Mouse (Mus musculus) limb, embryonic 14.5 days (tissue): ENCODE measurements around the gene Teddm2. TPM values are rescaled to one million over a fixed set of nuclear protein-coding genes. Genes with fewer than 3 reads are reported as not detected.

Experiments used
- ATAC-seq: fragments of 200-750 bp; cut with Nextera tagmentation; 2 replicates; pipeline ENCODE4 v1.8.0; 2017; ENCODE audit warnings: low read depth, moderate number of reproducible peaks, moderate TSS enrichment; ENCODE audit not compliant: low FRiP score
- DNase-seq: peaks from one replicate; pipeline ENCODE4 v3.0.0-alpha.2; 2015; ENCODE audit warnings: low spot score
- H3K27ac ChIP-seq: fragments of 300-500 bp; sonication (generic); replicated peaks from 2 replicates; pipeline ENCODE4 v1.5.1; 2014; ENCODE audit warnings: low read depth, mild to moderate bottlenecking, low read length, moderate library complexity, mixed read lengths
- H3K27me3 ChIP-seq: fragments of 300-500 bp; sonication (generic); 2 replicates; pipeline ENCODE4 v1.6.1; 2014; ENCODE audit warnings: low read length, mixed read lengths; ENCODE audit not compliant: control insufficient read depth, insufficient read depth
- H3K36me3 ChIP-seq: fragments of 300-500 bp; sonication (generic); 2 replicates; pipeline ENCODE4 v1.6.1; 2014; ENCODE audit warnings: mild to moderate bottlenecking, low read length, moderate library complexity, mixed read lengths; ENCODE audit not compliant: control insufficient read depth, insufficient read depth
- H3K4me1 ChIP-seq: fragments of 300-500 bp; sonication (generic); 2 replicates; pipeline ENCODE4 v1.6.1; 2014; ENCODE audit warnings: antibody characterized with exemption, low read length, mixed read lengths; ENCODE audit not compliant: control insufficient read depth, insufficient read depth
- H3K4me2 ChIP-seq: fragments of 300-500 bp; sonication (generic); replicated peaks from 2 replicates; pipeline ENCODE4 v1.6.1; 2014; ENCODE audit warnings: low read depth, mild to moderate bottlenecking, low read length, moderate library complexity; ENCODE audit not compliant: severe bottlenecking
- H3K4me3 ChIP-seq: fragments of 300-500 bp; sonication (generic); replicated peaks from 2 replicates; pipeline ENCODE4 v1.5.1; 2014; ENCODE audit warnings: low read length
- H3K9ac ChIP-seq: fragments of 300-500 bp; sonication (generic); 2 replicates; pipeline ENCODE4 v1.6.1; 2014; ENCODE audit warnings: mild to moderate bottlenecking, low read depth, low read length, moderate library complexity; ENCODE audit not compliant: severe bottlenecking
- H3K9me3 ChIP-seq: fragments of 300-500 bp; sonication (generic); 2 replicates; pipeline ENCODE4 v1.6.1; 2016; ENCODE audit warnings: low read length; ENCODE audit not compliant: control insufficient read depth
- POLR2A ChIP-seq: fragments of 200-500 bp; IDR thresholded peaks from 2 replicates; pipeline ENCODE4 v1.8.0; 2012; ENCODE audit warnings: inconsistent platforms, mild to moderate bottlenecking, moderate library complexity, borderline replicate concordance; ENCODE audit not compliant: insufficient read depth, insufficient read length; ENCODE audit errors: extremely low read depth
- WGBS: fragments of 180-500 bp; shearing (Covaris S2); extraction: QIAGEN DNeasy Blood & Tissue Kit; methylation state at CpG from one replicate; pipeline ENCODE4 v1.1.7; 2014; 5-methylcytosine and 5-hydroxymethylcytosine counted together
- polyA plus RNA-seq, 2 experiments: library from polyadenylated mRNA; depleted of rRNA in 1 of 2; stranded (reverse) in 1 of 2; unstranded in 1 of 2; fragments of >200 nt; fragmentation: Nextera tagmentation in 1 of 2; extraction: Ambion mirVana in 1 of 2; gene quantifications; 2 replicates each; pipeline versions ENCODE4 v1.2.1 to v1.2.3; 2012 to 2014

Gene Teddm2
- polyA plus RNA-seq (2012; rRNA removed) (0.24 and 0.58 TPM in 2 replicates), polyA plus RNA-seq (2014; fragmentation: Nextera tagmentation; extraction: Ambion mirVana) (0.54 and 0.62 TPM in 2 replicates)

GRCm38 (mm10) chr1:153899731-153900380 is at the start of gene Teddm2, which contains the start of gene Glul:
TSS of gene Teddm2 (minus strand) at chr1:153900228.
TSS of gene Glul (plus strand) at chr1:153899944.
- TF ChIP-seq POLR2A: peak; percentile 96; the same call in 1 of the 2 replicates
- Histone ChIP-seq H3K27me3 (no peaks in the 10 kb centered on the region), H3K9me3 (no peaks in the 10 kb centered on the region), H3K27ac (peak within 1 kb of the TSS; percentile 90), H3K4me3 (peak within 1 kb of the TSS; percentile 81), H3K4me1 (0 out of 2 replicates have a peak, but pooled peaks cover 2% of the 10 kb centered on the region), H3K9ac (peak within 1 kb of the TSS; percentile 85), H3K36me3 (peaks cover 22% of the 10 kb centered on the region), H3K4me2 (peak within 1 kb of the TSS; percentile 60)
- under 1% methylated on average over 40 of the region's 51 CpGs for WGBS
- DNase-seq (peak; percentile 97), ATAC-seq (peak; percentile 96)

DNA sequence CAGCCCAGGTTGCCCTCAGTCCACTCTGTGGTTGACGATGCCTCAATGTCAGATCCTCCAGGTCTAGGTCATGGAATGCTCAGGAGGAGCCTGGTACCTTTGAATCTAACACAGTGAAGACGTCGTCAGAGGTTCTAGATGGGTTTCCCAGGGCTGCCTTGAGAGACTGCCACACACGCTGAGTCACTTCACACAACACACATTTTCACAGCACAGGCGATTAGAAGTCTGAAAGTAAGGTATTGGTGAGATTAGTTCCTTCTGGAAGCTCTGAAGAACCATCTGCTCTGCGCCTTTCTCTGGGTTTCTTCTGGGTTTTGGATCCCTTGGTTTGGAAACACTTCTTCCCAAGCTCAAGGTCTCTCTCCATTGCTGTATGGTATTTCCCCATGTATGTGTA is 47.8 kb upstream of the Teddm2 start:
- no peak overlapping the region for H3K4me3 ChIP-seq
- H3K36me3 ChIP-seq: no peaks in the 10 kb centered on the region
- ATAC-seq: no peak
- WGBS: 91% methylated on average over 6 of the region's 6 CpGs
- no peaks in the 10 kb centered on the region for H3K9me3 ChIP-seq
- H3K9ac ChIP-seq: no peak overlapping the region
- H3K27me3 ChIP-seq: no peaks in the 10 kb centered on the region
- no peaks in the 10 kb centered on the region for H3K4me1 ChIP-seq
- DNase-seq: no peak
- TF ChIP-seq POLR2A: no peak
- H3K4me2 ChIP-seq: no peak overlapping the region
- no peak overlapping the region for H3K27ac ChIP-seq

DNA sequence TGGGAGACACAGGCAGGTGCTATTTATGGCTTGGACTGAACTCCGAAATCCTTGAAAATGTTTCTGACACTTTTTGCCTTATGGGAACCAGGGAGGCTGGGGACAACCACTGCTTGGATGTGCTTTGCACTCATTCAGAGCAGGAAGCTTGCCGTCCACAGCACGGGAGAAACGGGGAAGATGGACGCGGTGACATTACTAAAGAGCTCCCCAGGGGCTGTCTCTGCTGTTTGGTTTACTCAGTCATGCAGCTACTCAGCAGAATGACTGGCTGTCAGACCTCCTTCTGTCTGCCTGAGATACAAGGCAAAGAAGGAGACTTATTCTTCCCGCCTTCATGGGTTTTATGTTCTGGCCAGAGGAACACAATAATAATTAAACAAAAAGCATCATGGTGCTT is 46.9 kb upstream of the Teddm2 start:
- ATAC-seq: no peak
- H3K4me2 ChIP-seq: no peak overlapping the region
- no peaks in the 10 kb centered on the region for H3K27me3 ChIP-seq
- H3K9me3 ChIP-seq: no peaks in the 10 kb centered on the region
- TF ChIP-seq POLR2A: no peak
- no peak for DNase-seq
- no peak overlapping the region for H3K27ac ChIP-seq
- H3K4me3 ChIP-seq: no peak overlapping the region
- 68% methylated on average over 7 of the region's 7 CpGs for WGBS
- no peaks in the 10 kb centered on the region for H3K36me3 ChIP-seq
- H3K9ac ChIP-seq: no peak overlapping the region
- H3K4me1 ChIP-seq: no peaks in the 10 kb centered on the region

DNA sequence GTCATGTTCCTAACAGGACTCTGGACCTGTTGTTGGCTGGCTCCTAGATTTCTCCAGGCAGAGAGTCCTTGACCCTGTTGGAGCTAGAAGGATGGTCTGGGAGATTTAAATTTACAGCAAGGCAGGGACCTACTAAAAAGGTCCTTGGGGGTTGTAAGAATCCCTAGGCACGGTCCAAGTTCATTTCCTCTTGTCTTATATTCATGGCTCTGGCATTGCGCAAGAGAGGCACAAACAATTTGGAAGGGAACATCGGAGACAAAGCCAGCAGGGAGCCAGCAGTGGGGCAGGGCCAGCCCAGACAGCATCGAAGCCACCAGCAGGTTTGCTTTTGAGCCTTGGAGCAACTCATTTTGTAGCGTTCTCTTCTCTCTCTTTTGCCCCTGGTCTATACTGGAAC is 45.2 kb upstream of the Teddm2 start:
- no peak overlapping the region for H3K4me3 ChIP-seq
- H3K27ac ChIP-seq: no peak overlapping the region
- no peak for TF ChIP-seq POLR2A
- H3K9ac ChIP-seq: no peak overlapping the region
- H3K4me1 ChIP-seq: no peaks in the 10 kb centered on the region
- WGBS: 80% methylated on average over 5 of the region's 5 CpGs
- H3K36me3 ChIP-seq: no peaks in the 10 kb centered on the region
- DNase-seq (no peak), ATAC-seq (no peak)
- no peaks in the 10 kb centered on the region for H3K27me3 ChIP-seq
- H3K9me3 ChIP-seq: no peaks in the 10 kb centered on the region
- H3K4me2 ChIP-seq: no peak overlapping the region

DNA sequence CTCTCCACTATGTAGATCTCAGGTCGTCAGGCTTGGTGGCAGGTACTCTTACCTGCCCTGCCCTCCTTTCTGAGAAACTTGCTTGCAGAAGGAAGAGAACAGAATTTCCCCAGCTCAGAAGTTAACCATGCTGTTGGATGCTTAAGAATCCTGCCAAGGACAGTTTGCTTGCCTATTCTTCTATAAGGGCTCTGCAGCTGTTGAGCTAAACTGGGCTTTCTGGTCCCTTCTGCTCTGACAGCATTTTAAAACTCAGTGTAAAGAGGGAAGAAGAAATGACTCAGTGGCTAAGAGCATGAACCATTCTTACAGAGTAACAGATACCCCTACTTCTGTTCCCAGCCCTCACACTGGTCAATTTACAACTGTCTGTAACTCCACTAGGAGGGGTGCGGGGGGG is 41.0 kb upstream of the Teddm2 start:
- H3K4me3 ChIP-seq: no peak overlapping the region
- no peak overlapping the region for H3K9ac ChIP-seq
- H3K27me3 ChIP-seq: no peaks in the 10 kb centered on the region
- H3K4me1 ChIP-seq: no peaks in the 10 kb centered on the region
- WGBS: 77% methylated on average over 2 of the region's 2 CpGs
- H3K36me3 ChIP-seq: no peaks in the 10 kb centered on the region
- no peak overlapping the region for H3K27ac ChIP-seq
- ATAC-seq: no peak
- no peaks in the 10 kb centered on the region for H3K9me3 ChIP-seq
- DNase-seq: no peak
- TF ChIP-seq POLR2A: no peak
- H3K4me2 ChIP-seq: no peak overlapping the region

GRCm38 (mm10) chr1:153937025-153937424 is 37.0 kb upstream of the Teddm2 start:
- H3K9ac ChIP-seq: no peak overlapping the region
- 94% methylated on average over 2 of the region's 2 CpGs for WGBS
- no peak overlapping the region for H3K4me3 ChIP-seq
- ATAC-seq (no peak), DNase-seq (no peak)
- no peak for TF ChIP-seq POLR2A
- H3K36me3 ChIP-seq: no peaks in the 10 kb centered on the region
- no peaks in the 10 kb centered on the region for H3K27me3 ChIP-seq
- no peak overlapping the region for H3K27ac ChIP-seq
- no peaks in the 10 kb centered on the region for H3K9me3 ChIP-seq
- H3K4me2 ChIP-seq: no peak overlapping the region
- H3K4me1 ChIP-seq: no peaks in the 10 kb centered on the region
